Mouse (Mus musculus) right cerebral cortex, postnatal 36 days (tissue): ENCODE measurements around the gene Eif3a.
A peak's percentile ranks its signal among the peaks of the same experiment; 100 is the strongest.

ENCODE experiments used
- DNase-seq, 2 experiments: peaks; one replicate each; pipeline ENCODE4 v3.0.0; 2022; ENCODE audit warnings: low spot score in 2 of 2, mixed read lengths in 1 of 2

The Eif3a gene

DNA sequence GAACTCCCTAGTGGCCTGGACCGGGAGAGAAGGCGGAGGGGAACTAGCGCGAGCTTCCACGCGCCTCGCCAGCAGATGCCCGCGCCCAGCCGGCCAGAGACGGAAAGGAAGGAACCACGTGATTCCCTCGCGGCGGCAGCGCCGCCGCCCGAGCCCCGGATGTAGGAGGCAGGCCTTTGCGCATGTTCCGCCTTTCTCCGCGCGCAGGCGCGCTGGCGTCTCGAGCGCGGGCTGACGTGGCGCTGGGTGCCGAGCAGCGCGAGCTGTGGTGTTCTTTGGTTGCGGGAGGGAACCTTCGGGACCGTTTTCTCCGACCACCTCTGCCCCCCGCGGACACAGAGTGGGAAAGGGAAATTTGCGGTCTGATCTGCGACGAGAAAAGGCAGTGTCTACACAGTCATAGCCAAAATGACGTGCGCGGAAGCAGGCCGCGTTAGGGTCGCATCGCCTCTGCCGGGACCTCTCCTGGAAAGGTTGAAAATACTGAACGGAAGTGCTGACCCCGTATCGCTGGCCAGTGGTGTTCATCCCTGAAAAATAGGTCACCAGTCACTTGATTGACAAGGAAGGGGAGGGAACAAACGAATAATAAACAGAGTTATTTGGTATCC, at the start of gene Eif3a:
Gene Eif3a (minus strand): TSS at position 108 of the 611 bp plus-strand sequence.
- peak; percentile 89 to 93 for DNase-seq

DNA sequence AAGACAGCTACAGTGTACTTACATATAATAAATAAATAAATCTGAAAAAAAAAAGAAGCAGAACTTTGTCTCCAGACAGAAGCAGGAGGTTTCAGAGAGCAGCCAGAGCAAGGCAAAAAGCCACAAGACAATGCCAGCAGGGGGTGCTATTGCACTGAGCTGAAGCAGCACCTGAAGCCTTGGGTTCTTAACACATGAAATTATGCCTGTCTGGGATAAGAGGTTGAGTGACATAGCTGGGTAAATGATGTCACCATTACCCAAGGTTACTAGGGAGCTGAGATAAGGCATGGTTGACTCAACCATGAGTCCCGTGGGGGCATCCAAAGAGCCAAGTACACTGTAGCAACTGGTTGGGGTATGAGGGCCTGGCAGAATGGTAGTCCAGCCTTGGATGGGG, 47.3 kb upstream of the Eif3a start:
- peak; percentile 16 to 21 for DNase-seq

DNA sequence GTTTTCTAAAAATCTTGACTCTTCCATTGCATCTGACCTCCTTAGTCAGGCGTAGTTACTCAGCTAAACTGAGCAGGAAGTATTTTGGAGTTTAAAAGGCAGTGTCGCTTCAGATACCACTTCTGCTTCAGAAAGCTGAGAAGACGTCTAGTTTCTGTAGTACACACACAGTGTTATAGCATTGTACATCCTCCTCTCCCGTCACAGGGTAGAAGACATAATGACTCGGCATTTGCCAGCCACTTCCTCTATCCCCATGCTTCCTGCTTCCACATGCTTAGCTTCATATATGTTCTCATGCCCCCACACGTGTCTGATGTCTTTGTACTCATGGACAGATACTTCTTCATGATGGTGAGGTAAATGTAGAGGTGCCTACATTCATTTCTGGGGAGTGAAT, 28.2 kb upstream of the Eif3a start:
- no peak for DNase-seq

DNA sequence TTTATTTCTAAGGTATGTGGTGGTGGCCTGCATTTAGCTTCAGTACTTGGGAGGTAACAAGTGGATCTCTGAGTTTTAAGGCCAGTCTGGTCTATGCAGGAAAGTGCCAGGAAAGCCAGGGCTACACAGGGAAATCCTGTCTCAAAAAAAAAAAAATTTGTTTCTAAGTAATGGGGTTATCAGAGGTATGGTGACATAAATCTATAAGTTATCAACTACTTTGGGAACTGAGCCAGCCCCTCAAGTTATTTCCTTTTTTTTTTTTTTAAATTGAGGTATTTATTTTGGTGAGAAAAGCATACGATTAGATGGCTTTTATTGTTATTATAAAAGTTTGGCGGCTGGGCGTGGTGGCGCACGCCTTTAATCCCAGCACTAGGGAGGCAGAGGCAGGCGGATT, 22.7 kb upstream of the Eif3a start:
- no peak for DNase-seq

DNA sequence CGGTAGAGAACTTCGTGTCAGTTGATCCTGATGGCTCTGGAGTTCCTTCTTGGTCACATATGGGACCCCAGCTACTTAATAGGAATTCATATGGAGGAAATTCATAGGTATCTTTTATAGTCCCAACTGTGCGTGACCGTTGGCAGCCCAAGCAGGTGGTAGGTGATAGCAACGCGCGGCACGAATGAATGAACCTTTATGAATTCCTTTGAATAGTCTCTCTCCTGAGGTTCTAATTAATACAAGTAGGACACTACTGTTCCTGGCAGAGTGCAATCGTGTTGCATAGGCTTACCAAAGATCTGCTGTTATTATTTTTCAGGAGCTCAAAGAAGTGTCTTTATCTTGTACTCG, 21.6 kb upstream of the Eif3a start:
- peak in 1 of 2 experiments; percentile 7 for DNase-seq

DNA sequence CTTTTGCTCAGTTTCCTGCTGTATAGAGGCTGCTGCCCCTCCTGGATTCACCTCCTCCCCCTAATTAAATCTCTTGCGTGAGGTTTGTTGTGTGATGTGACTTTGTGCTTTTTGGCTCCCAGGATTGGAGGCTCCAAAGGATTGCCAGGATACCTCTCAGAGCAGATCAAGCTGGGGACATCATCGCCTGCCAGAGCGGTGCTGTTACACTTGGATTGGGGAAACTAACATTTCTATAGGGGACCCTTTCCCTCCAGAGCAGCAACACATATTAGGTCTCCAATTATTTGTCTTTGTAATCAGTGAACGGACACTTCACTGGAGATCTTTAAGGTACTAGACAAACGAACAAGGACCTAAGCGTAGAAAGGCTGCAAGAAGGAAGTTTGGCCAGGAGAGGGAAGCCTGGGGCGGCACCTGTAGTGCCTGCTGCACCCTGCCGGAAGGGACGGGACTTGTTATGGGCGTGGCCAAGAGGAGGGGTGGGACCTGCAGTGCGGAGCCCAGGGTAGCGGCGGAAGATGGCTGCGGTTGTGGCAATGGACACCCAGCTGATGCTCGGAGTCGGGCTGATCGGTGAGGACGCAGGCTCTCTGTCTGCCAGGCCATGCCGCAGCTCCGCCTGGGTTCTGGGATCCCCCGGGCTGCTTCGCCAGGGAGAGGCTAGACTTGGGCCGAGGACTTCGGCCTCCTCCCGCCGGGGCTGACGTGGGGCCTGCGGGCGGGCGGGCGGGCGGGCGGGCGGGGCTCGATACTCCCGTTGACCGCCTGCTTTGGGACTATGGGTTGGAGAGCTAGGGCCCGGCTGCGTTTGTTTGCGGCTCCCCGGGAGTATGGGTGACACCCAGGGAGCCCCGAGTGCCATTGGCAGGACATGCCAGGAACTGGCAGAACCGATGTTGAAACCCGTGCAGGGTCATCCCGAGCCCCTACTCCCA, 20.9 kb upstream of the Eif3a start, which contains the start of gene Fam45a:
Gene Fam45a (plus strand): TSS at position 488 of the 938 bp plus-strand sequence.
- peak; percentile 84 to 89 for DNase-seq

DNA sequence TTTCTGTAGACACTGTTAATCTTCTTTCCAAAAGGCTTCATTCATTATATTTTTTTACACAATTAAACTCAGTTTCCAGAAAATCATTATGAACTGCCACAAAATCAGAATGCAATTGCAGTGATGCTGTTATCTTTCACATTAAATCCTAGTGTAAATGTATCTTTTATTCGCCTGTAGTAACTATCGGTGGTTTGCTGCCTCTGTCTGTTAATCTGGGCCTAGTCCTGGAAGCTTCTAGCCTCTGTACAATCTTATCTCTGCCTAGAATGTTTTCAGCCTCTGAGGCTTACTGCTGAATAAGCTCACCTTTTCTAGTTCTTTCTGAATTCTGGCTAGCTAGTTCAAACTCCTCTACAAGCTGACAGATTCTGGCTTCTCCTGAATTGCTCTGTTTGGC, 19.5 kb upstream of the Eif3a start:
- DNase-seq: no peak

DNA sequence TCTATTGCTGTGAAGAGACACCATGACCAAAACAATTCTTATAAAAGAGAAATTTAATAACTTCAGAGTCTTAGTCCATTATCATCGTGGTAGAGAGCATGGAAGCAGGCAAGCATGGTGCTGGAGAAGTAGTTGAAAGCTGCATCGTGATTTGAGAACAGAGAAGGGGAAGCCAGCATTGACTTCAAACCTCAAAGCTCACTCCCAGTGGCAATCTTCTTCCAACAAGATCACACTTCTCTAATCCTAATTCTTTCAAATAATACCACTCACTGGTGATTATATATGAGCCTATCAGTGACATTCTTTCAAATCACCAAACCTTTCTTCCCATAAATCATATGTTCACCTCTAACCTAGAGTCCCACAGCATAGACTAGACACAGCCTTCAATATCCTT, 14.4 kb upstream of the Eif3a start:
- no peak for DNase-seq

DNA sequence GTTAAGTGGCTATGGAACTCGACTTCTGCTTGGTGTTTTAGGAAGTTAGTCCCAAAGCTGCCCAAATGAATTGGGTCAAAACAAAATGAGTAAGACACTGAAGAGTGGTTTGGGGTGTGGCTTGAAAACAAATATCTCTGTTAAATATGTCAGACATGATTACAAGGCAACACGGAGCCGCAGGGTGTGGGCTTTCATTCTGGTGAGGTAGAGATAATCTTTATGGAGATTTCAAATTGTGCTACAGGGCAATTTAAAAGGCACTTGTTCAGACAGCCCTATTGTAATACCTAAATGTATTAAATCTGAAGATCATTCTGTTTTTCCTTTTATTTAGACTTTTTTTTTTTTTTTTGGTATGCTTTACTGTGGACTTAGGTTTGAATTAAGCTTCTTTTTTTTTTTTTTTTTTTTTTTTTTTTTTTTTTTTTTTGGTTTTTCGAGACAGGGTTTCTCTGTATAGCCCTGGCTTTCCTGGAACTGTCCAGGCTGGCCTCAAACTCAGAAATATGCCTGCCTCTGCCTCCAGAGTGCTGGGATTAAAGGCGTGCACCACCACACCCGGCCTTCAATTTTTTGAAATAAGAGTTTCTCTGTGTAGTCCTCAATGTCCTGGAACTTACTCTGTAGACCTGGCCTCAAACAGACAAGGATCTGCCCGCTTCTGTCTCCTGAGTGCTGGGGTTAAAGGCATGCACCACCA, 9.6 kb upstream of the Eif3a start:
- no peak for DNase-seq

DNA sequence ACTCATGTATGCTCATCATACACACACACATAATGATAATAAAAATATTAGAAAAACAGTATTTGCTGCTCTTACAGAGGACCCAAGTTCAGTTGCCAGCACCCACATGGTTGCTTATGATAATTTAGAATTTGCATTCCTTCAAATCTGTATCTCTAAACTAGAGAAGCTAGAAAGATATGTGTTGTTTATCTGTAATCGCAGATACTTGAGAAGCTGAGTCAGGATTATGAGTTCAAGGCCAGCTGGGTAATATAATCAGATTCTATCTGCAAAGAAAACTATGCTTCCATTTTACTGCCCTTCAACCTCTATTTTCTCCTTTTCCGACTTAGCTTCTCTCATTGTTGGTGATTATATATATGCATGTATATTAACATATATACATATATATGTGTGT, 7.0 kb upstream of the Eif3a start:
- DNase-seq: no peak

DNA sequence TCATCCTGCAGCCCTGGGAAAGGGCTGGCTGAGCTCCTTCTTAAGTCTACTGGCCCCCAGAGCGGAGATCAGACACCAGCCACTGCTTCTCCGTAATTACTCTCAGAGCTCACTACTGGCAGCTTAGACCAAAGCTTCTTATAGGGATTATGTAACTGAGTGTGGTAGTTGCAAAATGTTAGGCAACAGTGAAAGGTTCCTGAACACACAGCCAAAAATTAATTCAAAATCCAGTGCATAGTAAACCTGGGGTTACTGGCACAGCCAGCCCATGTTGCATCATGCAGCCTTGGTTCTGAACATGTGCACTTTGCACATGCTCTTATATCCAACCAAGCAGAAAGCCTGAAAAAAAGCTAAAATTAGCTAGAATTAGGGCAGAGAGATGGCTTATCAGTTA, 4.8 kb upstream of the Eif3a start:
- DNase-seq: no peak

DNA sequence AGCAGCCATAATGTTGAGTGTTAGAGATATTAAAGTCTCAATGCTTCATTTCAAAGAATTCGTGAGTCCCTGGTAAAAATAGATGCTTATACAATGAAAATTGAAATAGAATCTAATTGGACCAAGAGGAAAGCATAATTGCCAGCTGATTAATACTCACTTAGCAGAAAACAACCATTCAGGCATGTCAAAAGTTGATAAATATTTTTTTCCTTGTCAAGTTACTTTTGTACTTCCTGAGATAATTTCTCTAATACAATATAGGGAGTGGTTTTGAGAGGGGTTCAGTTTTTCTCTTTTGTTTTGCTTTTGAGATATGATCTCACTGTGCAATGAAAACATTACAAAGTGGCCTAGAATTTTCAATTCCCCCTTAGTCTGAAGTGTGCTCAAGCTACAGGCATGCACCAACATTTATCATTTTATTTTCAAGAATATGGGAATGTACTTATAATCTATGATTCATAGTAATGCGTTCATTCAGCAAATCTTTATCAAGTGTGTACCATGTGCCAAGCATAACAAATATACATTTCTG, 2.8 kb upstream of the Eif3a start:
- no peak for DNase-seq

DNA sequence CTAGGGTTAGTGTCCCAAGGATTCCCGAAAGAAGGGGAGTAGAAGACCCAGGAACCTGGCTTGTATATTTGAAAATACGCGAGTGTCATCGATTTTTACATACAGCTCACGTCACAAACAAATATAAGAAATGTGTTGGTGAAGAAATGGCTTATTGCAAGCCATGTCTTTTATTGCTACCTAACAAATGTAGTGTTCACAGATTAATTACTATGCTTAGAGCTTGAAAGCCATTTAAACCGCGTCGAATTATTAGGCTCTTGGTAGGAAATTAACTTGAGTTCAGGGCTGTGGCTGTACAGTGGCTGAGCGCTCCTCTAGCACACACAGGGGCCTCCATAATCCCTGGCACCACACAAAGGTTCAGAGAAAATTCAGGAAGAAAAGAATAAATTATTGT, 706 bp upstream of the Eif3a start:
- DNase-seq: no peak

DNA sequence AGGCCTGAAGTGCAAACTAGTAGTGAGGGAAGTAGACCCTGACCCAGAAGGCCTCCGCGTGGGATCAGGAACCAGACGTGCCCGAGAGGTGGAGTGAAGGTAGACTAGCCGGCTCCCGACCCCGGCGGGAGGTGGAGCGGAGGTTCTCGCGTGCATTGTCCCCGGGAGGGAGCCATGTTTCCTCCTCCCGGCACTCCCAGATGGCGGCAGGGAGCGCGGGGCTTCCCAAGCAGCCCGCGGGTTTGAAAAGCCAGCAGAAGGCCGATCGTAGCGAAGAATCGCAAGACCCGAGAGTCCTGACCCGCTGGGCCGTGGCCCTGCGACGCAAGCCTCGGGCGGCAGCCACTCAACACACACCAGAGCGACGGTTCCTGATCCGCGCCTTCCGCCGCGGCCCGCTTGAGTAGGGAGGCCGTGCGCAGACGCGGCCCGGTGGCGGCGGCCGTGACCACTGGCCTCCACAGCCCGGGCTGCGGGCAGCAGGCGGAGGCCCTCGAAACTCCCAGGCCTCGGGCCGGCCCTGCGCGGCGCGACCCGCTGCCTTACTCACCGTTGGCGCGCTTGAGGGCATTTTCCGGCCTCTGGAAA, 445 bp downstream of the Eif3a start:
- peak in 1 of 2 experiments; percentile 19 for DNase-seq

DNA sequence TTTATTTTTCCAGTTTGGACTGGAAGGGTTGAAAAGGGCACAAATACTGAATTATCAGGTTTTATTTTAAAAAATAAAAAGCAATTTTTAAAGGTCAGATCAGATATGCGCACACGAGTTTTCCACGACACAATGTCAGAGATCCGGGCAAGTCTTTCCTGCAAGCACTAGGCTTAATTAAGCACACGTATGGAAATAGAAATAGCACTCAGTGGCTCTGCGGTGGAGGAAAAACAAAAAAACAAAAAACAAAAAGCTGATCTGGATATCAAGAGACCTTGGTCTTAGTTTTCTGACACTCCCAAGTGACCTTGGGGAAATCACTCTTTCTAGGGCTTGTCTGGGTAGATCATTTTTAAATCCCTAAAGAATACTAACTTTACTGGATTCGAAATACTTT, 1.0 kb downstream of the Eif3a start:
- DNase-seq: no peak

DNA sequence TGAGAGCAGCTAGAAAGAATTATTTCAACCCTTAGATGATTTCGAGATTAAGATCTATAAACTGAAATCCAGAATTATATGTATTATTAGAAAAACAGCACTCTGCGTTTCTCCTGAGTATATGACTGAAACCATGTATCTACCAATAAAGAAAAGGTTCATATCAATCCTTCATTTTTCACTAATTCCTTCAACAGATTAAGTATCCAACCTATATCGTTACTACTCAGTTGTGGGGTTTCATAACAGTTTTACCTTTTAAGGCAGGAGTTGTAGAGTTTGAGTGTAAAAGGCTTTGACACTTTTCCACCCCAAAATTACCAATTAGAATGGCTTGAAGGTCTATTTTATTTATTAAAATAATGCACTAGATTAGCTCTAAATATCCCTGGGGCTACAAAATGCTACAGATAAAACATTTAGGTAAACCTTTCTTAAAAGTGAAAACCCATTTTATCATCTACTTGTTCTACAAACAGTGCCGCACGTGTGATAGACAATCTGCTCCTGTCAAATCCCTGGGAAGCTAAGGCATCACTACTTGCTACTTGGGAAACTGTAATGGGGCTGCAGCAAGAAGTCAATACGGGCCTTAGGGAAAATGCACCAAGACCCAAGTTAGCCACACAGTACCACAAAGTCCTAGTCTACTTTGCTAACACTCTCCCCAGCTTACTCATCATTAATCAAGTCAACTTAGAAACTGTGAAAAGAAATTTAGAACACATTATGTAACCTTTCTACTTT, 2.1 kb downstream of the Eif3a start:
- no peak for DNase-seq

DNA sequence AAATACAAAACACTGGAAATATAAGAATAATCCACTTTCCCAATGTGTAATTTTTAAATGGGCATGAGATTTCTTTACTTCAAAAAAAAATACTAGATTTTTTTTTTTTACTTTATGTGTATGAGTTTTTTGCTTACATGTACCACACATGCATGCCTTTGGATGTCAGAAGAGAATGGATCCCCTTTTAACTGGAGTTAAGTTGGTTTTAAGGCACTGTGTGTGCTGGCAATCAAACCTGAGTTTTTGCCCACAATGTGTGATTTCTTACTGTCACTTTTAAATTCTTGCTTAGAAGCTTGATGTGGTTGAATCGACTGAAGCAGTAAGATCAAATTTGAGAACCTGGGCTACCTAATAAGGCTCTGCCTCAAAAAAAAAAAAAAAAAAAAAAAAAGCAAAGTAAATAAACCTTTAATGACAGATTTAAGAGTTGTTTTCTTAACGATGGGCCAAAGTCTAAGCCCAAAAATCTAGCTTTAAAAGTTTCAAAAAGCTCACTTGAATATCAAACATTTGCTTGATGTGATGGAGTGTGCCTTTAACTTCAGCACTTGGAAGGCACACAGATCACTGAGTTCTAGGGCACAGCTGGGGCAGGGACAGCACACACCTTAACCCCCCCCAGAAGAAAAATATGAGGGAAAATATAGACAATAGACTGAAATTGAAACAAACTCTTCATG, 2.9 kb downstream of the Eif3a start:
- DNase-seq: no peak

DNA sequence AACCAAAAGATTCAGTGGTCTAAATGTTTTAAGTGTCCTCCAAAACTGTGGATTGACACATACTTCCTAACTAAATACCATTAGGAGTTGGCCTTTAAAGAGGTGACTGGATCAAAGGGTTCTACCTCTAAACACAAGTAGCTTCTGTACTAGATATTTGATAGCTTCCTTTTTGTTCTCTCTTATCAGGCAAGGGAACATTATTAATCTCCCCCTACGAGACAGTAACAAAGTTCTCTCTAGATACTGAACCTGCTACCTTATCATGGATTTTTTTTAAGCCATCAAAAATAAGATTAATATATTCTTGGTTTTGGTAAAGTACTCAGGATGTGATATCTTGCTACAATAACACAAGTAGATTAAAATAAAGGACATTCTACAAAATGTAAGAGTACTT, 5.7 kb downstream of the Eif3a start:
- DNase-seq: no peak

DNA sequence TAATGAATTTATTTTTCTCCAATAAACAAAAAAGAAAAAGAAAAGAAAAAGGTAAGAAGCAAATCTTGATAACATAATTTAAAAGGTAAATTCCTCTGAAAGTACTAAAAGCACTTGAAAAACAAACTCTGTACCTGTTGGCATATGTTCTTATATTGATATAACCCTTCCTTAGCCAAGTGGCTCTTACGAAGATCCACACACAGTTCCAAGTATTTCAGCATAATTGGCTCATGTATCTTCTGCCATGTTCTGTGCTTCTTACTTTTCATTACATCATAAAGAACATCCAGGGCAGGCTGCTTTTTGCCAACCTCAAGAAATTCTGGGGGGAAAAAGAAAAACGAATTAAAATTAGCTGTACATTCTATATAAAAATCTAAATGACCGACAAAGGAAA, 8.4 kb downstream of the Eif3a start:
- no peak for DNase-seq

DNA sequence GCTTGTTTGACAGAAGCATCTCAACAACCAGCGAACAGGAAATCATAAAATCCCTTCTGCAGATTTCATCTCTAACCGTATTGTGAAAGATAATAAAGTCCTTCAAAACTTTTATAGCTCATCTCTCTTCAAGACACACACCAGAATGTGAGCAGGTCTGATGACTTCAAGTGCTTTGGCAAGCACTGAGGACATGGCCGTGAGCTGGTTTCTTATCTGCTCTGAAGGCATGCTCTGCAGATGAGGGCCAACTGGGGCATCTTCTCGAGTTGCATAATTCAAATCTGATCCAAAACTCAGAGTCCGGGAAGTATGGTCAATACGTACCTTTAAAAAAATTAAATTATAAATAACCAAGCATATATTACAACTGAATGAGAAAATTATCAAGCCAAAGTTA, 17.1 kb downstream of the Eif3a start:
- no peak for DNase-seq
